Mouse (Mus musculus) left cerebral cortex, adult 18-20 months (tissue): ENCODE results near the gene Gm49369. TPM values are rescaled to one million over a fixed set of nuclear protein-coding genes. Genes with fewer than 3 reads are reported as not detected.
"Not testable (repeated sequence)": the region's sequence is repeated elsewhere in the genome, so short reads cannot be mapped to it uniquely, and the experiment has no call there.

ENCODE experiments used
- DNase-seq, 2 experiments: peaks; one replicate each; pipeline ENCODE4 v3.0.0; 2021 to 2022; ENCODE audit warnings: low spot score in 2 of 2, mixed read lengths in 1 of 2
- total RNA-seq, 2 experiments: library from RNA; stranded (reverse); gene quantifications; 2 replicates each; pipeline ENCODE4 v1.2.3; 2021

The Gm49369 gene
- total RNA-seq, 2 experiments from 2014 or later, result 6.0 TPM; not detected in 1

- no peak for DNase-seq
Measured at GRCm38 (mm10) chr7:142373039-142373438, 9.4 kb downstream of the Gm49369 start.

GRCm38 (mm10) chr7:142371768-142372661 is 10.5 kb downstream of the Gm49369 start:
- peak; percentile 41 to 44 for DNase-seq

- DNase-seq, result peak; percentile 59 to 80
Measured at GRCm38 (mm10) chr7:142371398-142371767, 11.1 kb downstream of the Gm49369 start.

DNA sequence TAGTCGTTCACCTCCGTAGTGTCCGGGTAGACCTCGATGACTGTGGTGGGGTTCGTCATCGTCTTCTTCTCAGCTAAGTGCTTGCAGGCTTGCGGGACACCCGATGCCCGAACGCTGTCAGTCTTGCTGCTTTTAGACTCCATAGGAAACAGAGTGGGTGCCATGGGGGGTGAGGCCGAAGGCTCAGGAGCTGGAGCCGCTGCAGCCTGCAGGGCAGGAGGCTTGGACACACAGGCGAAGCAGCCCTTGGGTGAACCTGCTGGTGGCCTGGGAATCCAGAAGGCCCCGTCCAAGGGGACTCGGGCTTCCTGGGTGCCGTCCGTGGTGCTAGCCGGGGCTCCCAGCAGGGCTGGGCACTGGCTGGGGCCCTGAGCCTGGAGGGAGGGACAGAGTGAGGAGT is 11.5 kb downstream of the Gm49369 start:
- DNase-seq, result no peak

- no peak for DNase-seq
Measured at GRCm38 (mm10) chr7:142369820-142370219, 12.6 kb downstream of the Gm49369 start.

DNA sequence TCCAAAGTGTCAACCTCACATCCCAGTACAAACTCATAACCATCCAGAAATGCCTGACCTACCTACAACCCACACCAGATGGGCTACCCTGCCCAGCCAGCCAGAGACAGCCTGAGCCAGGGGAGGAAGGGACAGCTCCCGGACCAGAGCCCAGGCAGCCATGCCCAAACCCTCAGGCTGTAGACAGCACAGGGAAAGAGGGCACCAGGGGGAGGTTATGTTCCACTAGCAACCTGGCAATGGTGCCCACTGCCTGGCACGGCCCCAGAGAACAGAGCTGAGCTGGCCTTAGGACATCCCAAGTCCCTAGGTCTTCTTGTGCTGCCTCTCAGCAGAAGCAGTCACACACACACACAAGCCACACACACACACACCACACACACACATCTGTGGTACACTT is 13.6 kb downstream of the Gm49369 start:
- DNase-seq, result no peak

DNA sequence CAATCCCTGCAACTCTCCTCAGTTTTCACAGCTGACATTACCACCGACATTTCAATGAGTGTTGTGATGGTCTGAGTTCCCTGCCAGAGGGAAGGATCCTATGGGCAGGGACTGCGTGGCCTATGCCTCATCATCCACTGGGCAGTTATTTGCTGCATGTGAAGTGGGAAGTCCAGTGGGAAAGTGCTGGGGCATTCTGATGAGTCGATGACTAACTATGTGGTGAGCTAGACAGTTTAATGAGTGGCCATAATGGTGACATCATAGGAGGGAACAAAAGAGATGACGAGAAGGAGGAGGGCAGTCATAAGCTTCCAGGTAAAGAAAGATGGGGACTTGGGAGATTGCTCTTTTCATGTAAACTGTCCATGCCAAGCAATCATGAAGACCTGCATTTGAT is 19.4 kb downstream of the Gm49369 start:
- DNase-seq, result no peak

GRCm38 (mm10) chr7:142360743-142361142 is 21.7 kb downstream of the Gm49369 start:
- no peak for DNase-seq

GRCm38 (mm10) chr7:142359129-142359528 is 23.3 kb downstream of the Gm49369 start:
- DNase-seq, result no peak

- DNase-seq, result no peak
Measured at GRCm38 (mm10) chr7:142357566-142357965, 24.9 kb downstream of the Gm49369 start.

- DNase-seq, result no peak
Measured at GRCm38 (mm10) chr7:142354661-142355233, 27.7 kb downstream of the Gm49369 start.

DNA sequence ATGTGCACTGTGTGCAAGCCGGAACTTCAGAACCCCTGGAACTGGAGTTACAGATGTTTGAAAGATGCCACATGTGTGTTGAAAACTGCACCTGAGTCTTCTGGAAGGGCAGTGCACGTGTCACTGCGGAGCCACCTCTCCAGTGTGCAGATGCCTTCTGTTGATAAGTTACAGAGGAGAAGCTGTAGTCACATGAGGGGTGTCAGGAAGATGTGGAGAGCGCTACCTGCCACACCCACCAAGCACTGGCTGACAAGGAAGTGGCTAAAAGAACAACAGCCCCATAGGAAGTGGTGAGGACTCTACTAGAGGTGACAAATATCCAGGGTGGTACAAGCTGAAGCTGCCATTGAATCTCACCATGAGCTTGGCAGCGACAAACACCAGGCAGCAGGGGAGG is 28.6 kb downstream of the Gm49369 start:
- DNase-seq, result no peak

GRCm38 (mm10) chr7:142351569-142351968 is 30.9 kb downstream of the Gm49369 start:
- DNase-seq, result no peak

- DNase-seq, result peak; percentile 45 to 78
Measured at GRCm38 (mm10) chr7:142349308-142349961, 33.0 kb downstream of the Gm49369 start.

DNA sequence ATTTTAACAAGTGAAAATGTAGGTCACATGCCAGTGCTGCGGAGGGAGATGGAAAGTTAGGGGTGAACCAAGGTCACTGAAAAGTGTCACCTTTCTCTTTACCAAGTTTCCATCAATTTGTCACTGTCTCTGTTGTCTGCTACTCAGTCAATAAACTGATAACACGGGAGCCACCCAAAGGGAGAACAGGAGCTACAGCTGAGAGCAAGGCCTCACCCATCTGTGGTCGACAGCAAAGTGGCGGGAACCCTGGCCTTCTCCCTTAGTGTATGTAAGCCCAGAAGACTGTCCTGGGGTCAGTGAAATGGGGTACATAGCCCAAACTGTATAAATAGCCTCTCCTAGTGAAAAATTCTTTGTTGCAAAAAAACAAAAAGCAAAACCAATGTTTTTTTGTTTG is 34.9 kb downstream of the Gm49369 start:
- no peak for DNase-seq

DNA sequence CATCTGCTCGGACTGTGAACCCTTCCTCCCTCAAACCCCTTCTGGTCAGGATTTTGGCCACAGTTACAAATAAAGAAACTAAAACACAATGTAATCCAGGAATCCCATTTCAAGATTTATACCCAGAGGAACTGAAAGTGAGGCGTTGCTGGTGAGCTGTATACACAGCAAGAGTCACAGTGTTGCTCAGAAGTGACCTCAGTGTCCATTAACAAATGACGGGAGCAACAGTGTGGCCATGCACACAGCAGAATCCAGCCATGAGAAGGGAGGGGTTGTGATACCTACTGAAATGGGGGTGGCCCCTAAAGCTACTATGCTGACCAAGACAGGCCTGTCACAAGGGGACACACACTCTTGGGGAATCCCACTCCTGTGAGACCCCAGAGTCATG is 40.2 kb downstream of the Gm49369 start:
- DNase-seq, result no peak

DNA sequence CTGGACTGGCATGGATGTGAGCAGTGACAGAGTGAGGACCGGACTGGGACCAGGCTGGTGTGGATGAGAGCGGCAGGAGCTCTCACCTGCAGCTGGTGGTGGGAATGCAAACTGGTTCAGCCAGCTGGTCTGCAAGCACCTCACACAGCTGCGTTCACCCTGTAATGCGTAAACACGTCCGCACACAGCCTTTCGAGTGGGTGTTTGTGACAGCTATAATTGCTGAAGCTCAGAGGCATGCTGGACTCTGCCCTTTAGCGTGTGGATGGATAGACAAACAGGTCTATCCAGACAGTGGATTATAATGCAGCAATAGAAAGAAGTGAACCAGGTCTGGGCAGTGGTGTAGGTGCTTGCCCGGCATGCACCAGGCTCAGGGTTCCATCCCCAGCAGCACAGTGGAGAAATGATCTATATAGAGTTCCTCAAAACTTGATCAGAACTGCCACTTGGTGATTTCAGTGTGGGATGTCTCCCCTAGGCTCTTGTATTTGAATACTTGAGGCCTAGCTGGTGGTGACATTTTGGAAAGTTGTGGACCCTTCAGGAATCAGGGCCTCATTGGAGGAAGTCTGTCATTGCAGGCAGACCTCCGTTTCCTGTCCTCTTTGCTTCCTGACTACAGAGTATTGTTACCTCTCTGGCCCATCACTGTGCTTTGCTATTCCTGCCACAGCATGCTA is 40.8 kb downstream of the Gm49369 start:
- no peak for DNase-seq

- DNase-seq, result no peak
Measured at GRCm38 (mm10) chr7:142340269-142340970, 42.0 kb downstream of the Gm49369 start.

- DNase-seq, result no peak
Measured at GRCm38 (mm10) chr7:142335151-142335550, 47.3 kb downstream of the Gm49369 start.

- peak; percentile 88 to 94 for DNase-seq
Measured at GRCm38 (mm10) chr7:142334246-142334645, 48.2 kb downstream of the Gm49369 start.

DNA sequence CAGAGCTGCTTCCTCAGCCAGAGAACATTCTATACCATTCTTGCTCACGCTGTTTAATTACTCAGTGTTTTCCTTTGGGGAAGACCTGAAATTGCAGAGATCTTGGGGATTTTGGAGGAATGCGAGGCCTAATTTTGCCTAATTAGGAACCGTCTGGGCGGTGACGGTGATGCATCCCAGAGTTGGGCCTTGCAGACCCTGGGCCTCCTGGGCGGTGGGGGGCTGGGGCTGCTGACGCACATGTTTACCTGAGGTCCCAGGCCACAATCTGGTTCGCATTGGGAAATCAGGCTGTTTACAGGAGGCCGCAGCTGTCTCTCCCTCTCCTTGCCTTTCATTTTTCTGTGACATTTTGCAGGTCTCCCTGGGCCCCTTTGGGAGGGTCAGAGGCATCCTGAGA is 49.7 kb downstream of the Gm49369 start:
- DNase-seq, result not testable (repeated sequence)
